Mouse (Mus musculus) testis, adult 2 months (tissue): Measurements from ENCODE around the gene Rrnad1. TPM values are rescaled to one million over a fixed set of nuclear protein-coding genes. Genes with fewer than 3 reads are reported as not detected.

Source experiments
- H3K27ac ChIP-seq: fragments of 200-500 bp; 2 replicates; pipeline ENCODE4 v1.5.1; 2012; ENCODE audit warnings: low read depth, low read length; ENCODE audit not compliant: control insufficient read depth, insufficient read depth
- H3K27me3 ChIP-seq: fragments of 200-500 bp; 2 replicates; pipeline ENCODE4 v1.6.1; 2012; ENCODE audit warnings: mild to moderate bottlenecking, low read length, moderate library complexity; ENCODE audit not compliant: control insufficient read depth, insufficient read depth
- H3K36me3 ChIP-seq: fragments of 200-500 bp; 2 replicates; pipeline ENCODE4 v1.6.1; 2012; ENCODE audit warnings: mild to moderate bottlenecking, low read length; ENCODE audit not compliant: control insufficient read depth, insufficient read depth
- H3K4me1 ChIP-seq: fragments of 200-500 bp; 2 replicates; pipeline ENCODE4 v1.6.1; 2012; ENCODE audit warnings: low read length; ENCODE audit not compliant: control insufficient read depth, insufficient read depth
- H3K4me3 ChIP-seq: fragments of 200-500 bp; 2 replicates; pipeline ENCODE4 v1.5.1; 2012; ENCODE audit warnings: low read depth, mild to moderate bottlenecking, low read length, moderate library complexity, mixed read lengths; ENCODE audit not compliant: control insufficient read depth
- CTCF ChIP-seq: fragments of 200-500 bp; IDR thresholded peaks from 2 replicates; pipeline ENCODE4 v1.5.1; 2012; ENCODE audit warnings: low read depth, mild to moderate bottlenecking, inconsistent platforms, low read length, moderate library complexity; ENCODE audit not compliant: control insufficient read depth, insufficient read depth, insufficient replicate concordance
- POLR2A ChIP-seq: fragments of 200-500 bp; IDR thresholded peaks from 2 replicates; pipeline ENCODE4 v1.6.1; 2012; ENCODE audit warnings: low read depth, mild to moderate bottlenecking, inconsistent platforms, low read length, moderate library complexity; ENCODE audit not compliant: control insufficient read depth
- polyA plus RNA-seq: library from polyadenylated mRNA; depleted of rRNA; stranded (reverse); fragments of >200 nt; gene quantifications from 2 replicates; pipeline ENCODE4 v1.2.3, GENCODE M21; 2012

Rrnad1 gene
- polyA plus RNA-seq, 1 experiment = 22.2 TPM

DNA sequence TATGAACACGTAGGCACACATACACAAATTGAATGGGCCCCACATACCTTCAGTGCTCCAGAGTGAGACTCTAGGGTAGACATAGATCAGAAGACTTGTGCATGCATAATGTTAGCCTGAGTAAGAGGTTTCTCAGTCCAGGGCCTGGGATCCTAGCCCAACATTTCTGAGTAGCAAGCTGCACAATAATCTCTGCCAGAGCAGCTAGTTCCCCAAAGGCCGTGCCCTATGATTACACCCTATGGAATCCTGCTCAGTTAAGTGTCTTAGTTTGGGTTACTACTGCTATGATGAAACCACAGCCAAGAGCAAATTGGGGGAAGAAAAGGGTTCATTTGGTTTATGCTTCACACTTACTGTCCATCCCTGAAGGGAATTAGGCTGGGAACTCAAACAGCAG, 12.0 kb upstream of the Rrnad1 start:
- Histone ChIP-seq H3K27ac (no peak overlapping the region), H3K36me3 (no peaks in the 10 kb centered on the region; the same call in none of the 2 replicates)
- TF ChIP-seq POLR2A (no peak), CTCF (no peak)

GRCm38 (mm10) chr3:87940611-87941010, 10.1 kb upstream of the Rrnad1 start:
- Histone ChIP-seq H3K36me3 (peaks cover 1% of the 10 kb centered on the region), H3K27ac (no peak overlapping the region), H3K4me3 (no peak overlapping the region), H3K4me1 (no peaks in the 10 kb centered on the region), H3K27me3 (no peaks in the 10 kb centered on the region)
- TF ChIP-seq CTCF (no peak), POLR2A (no peak)

More for the DNA sequence above, 12.0 kb upstream of the Rrnad1 start:
- Histone ChIP-seq H3K4me3 (no peak overlapping the region), H3K27me3 (no peaks in the 10 kb centered on the region), H3K4me1 (peaks cover 10% of the 10 kb centered on the region)

DNA sequence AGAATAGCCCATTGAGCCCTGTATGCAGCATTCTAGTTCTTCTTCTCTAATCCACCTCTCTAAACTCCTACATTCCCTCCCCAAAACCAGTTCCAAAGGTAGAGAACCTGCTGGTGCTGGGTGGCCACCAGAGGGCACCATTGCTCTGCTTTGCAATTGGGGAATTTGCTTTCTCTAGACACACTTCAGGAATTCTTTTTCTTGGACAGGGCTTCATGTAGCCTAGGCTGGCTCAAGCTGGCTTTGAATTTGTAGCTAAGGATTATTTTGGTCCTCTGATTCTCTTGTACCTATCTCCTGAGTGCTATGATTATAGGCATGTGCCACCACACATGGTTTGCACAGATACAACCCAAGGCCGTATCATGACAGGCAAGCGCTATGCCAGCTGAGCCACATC, 5.3 kb upstream of the Rrnad1 start:
- no peak for TF ChIP-seq POLR2A
- TF ChIP-seq CTCF = peak; percentile 55; the same call in 1 of the 2 replicates
- no peaks in the 10 kb centered on the region for H3K27me3 ChIP-seq
- H3K27ac ChIP-seq = no peak overlapping the region
- peaks cover 2% of the 10 kb centered on the region for H3K36me3 ChIP-seq
- H3K4me3 ChIP-seq = no peak overlapping the region
- H3K4me1 ChIP-seq = no peaks in the 10 kb centered on the region

- H3K27me3 ChIP-seq = no peaks in the 10 kb centered on the region
These were observed 4.7 kb upstream of the Rrnad1 start for GRCm38 (mm10) chr3:87935201-87935600.

GRCm38 (mm10) chr3:87934501-87934900, 4.0 kb upstream of the Rrnad1 start:
- no peak overlapping the region for H3K27ac ChIP-seq
- H3K4me3 ChIP-seq = no peak overlapping the region
- H3K36me3 ChIP-seq = peaks cover 2% of the 10 kb centered on the region
- H3K4me1 ChIP-seq = no peaks in the 10 kb centered on the region
- TF ChIP-seq CTCF = no peak
- TF ChIP-seq POLR2A = no peak
- no peaks in the 10 kb centered on the region for H3K27me3 ChIP-seq

More at GRCm38 (mm10) chr3:87935201-87935600, 4.7 kb upstream of the Rrnad1 start:
- Histone ChIP-seq H3K4me1 (no peaks in the 10 kb centered on the region), H3K36me3 (peaks cover 2% of the 10 kb centered on the region), H3K4me3 (no peak overlapping the region), H3K27ac (no peak overlapping the region)
- TF ChIP-seq POLR2A (no peak), CTCF (no peak)

GRCm38 (mm10) chr3:87934026-87934425, 3.5 kb upstream of the Rrnad1 start:
- TF ChIP-seq POLR2A (no peak), CTCF (no peak)
- Histone ChIP-seq H3K4me3 (no peak overlapping the region), H3K27ac (no peak overlapping the region), H3K36me3 (peaks cover 2% of the 10 kb centered on the region), H3K27me3 (no peaks in the 10 kb centered on the region), H3K4me1 (peaks cover 2% of the 10 kb centered on the region)

DNA sequence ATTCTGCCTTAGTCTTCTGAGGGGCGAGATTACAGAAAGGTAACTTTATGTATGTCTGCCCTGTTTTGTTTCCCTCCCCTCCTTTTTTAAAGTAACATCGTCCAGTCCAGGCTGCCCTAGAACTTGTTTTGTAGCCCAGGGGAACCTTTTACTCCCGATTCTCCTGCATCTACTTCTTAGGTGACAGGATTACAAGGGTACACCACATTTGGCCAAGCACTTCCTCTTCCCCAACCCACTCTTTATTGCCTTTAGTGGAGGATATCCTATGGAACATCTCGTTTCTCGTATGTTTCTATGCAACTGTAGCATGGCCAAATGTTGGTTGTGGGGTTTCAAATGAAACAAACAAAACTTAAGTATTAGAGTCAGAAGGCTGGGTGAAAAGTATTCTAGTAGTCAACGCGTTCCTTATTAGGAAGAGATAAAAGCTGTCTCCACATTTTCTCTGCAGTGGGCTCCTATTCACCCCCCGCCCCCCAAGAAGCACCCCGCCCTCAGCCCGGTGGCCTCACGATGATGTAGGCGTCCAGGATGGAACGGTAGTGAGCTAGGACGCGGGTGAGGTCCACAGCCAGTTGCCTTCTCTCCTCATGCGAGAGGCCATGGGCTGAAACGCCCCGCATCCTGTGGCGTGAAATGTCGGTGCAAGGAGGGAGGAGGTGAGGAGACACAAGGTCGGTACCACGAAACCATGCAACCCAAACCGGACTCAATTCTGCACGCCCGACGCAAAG, 1.0 kb downstream of the Rrnad1 start:
- H3K4me3 ChIP-seq = peak overlapping the region; percentile 97
- H3K27ac ChIP-seq = peak overlapping the region; percentile 84
- no peak for TF ChIP-seq POLR2A
- no peak for TF ChIP-seq CTCF
- no peaks in the 10 kb centered on the region for H3K27me3 ChIP-seq
- peaks cover 2% of the 10 kb centered on the region for H3K4me1 ChIP-seq
- peaks cover 1% of the 10 kb centered on the region for H3K36me3 ChIP-seq
